Mouse (Mus musculus): ENCODE measurements at regions not wholly inside any gene's neighbourhood (a gene's known extent, or its start where the extent isn't known, plus 50 kb on each side); places are given as distances from the start of the nearest gene placed in this dataset.
"Not testable (repeated sequence)": the region's sequence is repeated elsewhere in the genome, so short reads cannot be mapped to it uniquely, and the experiment has no call there.

DNA sequence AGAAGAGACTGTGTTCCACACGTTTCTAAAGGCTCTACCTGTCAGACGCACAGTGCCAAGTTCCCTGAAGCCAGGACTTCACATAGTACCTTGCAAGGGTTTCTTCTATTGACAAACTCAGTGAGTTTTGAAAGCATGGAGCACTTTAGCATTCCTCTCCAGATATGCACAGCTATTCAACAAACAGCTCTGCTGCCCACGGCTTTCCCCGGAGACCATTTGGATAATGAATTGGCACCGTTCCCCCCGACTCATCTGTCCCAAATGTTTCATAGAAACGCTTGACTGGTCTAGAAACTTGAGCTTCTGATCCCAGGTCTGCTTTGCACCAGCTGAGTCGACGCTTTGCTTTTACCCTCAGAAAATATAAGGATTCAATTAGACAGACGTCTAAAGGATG is 162.2 kb upstream of the St6galnac5 start:
- no peak for DNase-seq

DNA sequence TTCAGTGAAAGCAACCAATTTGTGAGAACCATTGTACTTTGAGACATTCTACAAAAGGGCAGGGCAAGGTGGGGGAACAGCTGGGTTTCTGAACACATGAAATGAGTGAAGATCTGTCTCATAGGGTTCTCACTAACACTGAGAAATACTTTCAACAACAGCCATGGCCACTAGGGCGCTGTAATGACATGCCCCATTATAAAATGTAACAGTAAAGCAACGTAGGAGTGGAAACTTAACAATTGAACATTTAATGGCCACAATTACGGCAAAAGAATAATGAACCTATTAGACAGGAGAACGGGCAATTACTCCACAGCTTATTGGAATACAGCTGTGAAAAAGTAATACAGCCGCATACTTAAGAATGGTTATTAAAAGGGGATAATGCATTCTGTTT is 158.9 kb upstream of the St6galnac5 start:
- DNase-seq, result no peak

DNA sequence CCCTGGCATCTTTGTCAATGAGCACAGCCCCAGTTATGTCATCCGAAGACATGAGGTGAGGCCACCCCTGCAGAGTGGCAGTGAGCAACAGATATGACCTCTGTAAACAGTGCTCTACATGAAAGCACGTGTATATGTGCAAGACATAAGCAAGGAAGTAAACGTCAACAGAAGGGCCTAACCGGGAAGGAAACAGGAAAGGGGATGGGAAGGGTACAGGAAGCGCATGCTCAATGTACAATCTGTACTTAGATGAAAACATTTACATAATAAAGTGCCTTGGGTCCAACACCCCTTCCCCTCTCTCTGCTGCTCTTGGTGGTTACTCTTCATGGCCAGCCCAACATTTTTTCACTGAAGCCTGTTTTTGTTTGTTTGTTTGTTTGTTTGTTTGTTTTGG is 143.3 kb upstream of the St6galnac5 start:
- DNase-seq, result no peak

DNA sequence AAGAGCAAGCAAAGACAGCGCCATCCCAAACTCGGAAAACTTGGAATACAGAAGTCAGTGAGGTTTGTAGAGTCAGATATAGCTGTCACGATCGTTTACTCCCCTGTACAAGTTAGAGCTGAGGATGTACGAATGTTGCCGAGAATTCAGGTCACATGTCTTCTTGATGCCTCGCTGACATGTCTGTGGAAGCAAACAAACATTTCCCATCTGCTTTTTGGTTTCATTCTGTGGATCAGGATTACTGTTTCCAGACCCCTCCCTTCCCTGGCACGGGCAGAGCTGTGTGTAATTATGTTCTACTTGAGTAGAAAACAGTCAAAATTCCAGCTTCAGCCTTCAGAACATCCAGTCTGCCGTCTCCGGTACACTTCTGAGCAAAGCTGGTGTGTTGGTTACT is 139.9 kb upstream of the St6galnac5 start:
- no peak for DNase-seq

DNA sequence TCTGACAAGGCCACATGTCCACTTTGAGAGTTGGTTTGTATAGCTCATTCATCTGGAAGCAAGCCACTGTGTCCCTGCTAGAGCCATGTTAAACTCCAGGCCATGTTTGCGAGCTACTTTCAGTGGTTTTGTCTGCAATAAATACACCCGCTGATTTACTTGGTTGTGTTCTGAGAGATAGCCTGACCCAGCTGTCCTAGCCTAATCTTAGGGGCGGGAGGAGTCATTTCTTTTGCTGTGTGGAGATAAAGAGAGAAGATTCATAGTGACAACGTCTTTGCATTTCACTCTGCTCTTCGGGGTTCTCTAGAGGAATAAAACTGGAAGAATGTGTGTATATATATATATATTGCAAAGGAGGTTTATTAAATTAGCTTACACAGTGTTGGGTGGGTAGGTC is 137.1 kb upstream of the St6galnac5 start:
- DNase-seq, result no peak

DNA sequence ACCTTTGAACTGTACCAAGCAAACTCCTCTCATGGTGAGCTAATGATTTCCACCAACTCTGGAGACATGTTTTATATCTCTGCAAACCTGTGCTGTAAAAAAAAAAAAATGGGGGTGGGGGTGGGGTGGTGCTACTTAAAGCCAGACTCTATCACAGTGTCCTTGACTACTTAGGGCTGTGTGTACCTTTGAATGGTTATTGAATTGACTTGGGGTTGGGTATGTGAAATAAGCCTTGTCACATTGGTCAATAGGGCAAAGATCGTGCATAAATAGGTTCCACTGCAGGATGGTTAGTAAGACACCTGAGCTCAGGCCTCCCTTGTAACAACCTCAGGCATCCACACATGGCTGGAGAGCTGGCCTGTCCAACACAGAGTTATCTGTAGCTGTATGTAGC is 136.6 kb upstream of the St6galnac5 start:
- no peak for DNase-seq

DNA sequence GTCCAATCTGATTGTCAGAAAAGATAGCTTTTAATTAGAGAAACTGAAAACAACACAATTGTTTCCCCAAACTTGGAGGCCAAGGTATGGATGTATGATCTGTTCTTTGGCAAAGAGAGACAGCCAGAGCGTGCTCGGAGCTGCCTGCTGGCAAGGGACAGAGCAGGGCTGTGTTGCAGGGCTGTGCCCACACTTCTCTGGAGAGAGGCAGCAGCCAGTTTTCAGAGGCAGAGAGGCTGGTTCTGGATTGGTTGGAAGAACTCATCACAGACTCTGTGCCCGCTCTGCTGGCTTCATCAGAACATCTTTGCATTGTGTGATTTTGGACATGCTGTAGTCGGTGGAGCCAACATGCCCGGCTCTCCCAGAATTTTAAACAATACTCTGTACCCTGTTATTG is 123.5 kb upstream of the St6galnac5 start:
- no peak for DNase-seq

DNA sequence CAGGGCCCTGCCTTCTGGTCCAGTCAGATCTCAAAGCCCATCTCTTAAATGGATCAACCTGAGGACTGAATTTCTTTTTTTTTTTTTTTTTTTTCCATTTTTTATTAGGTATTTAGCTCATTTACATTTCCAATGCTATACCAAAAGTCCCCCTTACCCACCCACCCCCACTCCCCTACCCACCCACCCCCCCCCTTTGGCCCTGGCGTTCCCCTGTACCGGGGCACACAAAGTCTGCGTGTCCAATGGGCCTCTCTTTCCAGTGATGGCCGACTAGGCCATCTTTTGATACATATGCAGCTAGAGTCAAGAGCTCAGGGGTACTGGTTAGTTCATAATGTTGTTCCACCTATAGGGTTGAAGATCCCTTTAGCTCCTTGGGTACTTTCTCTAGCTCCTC is 108.5 kb upstream of the St6galnac5 start:
- not testable (repeated sequence) for DNase-seq

DNA sequence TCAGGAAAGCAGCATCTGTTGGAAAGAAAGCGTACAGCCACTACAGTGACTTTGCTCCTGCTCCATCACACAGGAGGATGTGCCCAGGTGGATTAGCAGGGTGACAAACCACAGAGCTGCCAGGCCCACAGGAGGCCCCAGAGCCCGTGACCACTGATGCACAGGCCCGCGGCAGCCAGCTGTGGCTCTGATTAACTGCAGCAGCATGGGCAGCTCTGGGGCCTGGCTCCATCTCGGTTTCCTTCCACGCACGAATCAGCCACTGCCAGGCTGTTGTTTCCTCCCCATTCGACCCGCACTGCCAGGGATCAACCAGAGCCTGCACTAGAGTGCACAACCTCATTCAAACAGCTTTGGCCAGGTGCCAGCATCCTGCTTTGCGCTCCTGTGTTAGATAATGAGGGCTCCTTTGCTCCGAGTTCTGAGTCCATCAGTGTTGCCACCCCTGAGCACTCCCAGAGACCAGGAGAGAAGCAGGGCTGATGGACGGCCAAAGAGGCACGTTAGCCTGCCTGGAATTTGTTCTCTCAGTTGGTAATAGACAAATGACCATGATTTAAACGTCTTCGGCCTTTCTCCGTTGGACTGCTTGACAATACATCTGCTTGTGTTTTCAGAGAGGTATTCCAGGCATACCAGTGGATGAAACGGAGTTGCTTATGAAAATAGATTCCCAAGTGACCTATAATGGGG is 103.2 kb upstream of the St6galnac5 start:
- DNase-seq, result peak; percentile 20

DNA sequence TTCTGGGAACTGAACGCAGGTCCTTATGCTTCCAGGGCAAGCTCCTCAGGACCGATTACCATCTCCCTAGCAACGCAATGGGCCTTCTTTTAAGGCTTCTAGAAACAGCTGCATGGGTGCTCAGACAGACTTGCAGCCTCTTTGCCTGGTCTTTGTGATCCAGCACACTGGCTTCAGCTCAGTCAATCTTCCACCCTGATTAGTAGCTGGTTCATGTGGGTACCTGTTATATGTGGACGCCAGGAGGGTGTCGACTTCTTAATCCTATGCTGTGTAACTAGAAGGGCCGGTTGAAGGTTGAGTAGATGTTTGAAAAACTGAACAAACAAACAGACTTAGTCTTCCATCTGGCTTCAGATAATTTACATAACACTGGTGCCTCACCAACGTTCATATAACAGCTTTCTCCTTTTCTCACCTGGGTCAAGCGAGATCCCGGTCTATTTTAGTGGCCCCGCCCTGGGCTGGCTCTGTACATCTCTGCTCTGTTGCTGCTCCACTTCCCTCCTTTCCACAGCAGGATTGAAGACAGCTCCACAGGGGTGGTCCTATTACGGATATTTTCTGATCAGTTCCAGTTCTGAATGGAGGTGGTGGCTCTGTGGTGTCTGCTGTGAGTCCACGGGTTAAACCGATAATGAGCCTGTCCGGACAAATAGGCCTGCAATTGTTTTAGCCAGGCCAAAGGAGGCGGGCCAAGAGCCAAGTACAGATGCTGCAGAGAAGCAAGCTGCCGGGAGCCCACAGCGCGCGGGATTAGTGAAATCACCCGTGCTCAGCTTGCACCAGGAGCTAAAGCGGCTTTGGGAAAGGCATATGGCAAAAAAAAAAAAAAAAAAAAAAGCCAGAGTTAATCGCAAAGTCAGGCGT is 102.4 kb upstream of the St6galnac5 start:
- peak; percentile 6 for DNase-seq

DNA sequence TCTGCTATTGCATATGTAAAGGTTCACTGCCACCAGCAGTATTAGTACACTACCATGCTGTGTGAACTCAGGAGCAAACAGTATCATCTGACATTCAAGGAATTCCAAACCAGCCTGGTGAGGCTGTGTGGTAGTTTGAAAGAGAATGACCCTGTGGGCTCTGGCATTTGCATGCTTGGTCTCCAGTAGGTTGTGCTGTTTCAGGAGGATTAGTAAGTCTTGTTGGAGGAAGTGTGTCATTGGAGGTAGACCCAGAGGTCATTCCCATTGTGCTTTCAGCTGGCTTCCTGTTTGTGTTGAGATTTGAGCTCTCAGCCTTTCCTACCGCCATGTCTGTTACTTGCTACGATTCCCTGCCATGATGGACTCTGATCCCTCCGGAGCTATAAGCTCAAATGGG is 98.3 kb upstream of the St6galnac5 start:
- no peak for DNase-seq

DNA sequence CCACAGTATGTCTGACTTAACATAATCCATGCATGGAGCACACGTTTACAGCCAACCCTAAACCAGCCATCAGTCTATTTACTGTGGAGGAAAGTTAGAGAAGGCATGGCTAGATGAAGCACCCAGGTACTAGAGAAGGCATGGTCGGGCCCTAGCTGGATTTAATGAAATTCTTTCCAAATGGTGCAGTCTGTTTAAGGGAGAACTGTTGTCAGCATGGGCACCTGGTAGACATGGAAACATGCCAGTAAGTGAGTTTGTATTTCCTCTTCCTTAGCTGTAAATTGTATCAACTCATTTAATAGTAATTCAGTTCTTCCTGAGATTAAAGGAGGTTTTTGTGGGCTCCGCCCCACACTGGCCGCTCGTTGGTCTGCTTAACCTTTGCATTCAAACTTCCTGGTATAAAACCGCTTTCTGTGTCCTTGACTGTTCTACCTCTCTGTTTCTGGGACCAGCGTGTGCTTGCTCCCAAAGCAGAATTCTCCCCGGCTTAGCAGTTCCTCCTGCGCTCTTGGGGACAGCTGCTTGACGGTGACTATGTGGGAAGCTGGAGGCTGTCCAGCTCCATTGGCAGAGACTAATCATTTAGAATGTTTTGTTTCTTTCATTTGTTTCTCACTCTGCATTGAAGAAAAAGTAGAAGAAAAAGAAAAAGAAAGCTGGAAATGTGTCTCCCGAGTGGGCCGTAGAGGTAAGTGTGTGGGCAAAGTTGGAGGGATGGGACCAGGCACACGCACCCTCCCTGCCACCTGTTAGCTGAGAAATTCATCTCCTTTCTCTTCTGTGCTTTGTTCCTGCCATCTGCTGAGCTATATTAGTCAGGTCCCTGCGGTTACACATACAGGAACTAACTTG is 96.0 kb upstream of the St6galnac5 start:
- DNase-seq, result no peak

DNA sequence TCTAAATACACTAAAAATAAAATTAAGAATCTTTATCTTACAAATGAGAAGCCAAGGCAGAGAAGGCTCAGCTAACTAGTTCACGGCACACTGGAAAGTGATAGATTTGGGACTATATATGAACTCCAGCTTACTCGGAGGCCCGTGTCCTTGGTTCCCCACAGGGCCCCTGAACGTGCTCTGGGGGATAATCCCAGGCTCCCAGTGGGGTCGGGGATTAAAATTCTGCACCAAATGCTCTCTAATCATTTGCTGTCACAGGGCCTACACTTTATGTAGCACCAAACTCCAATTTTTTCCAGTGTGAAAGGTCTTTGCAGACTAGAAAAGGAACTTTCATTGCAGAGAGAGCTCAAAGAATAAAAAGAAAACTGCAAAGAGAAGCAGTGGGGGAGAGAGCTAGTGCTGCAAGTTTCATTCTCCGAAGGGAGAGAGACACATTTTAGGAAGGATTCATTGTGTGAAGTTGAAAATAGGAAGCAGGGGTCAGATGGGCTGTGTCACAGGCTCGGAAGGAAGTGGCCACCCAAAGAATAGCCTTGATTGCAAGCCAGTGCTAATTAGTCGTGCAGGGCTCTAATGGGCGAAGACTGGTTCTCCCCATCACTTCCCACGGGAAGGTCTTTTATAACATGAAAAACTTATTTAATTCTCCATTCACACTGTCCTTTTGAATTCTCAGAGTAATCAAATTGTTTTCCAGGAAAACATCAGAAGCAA is 90.3 kb upstream of the St6galnac5 start:
- no peak for DNase-seq

DNA sequence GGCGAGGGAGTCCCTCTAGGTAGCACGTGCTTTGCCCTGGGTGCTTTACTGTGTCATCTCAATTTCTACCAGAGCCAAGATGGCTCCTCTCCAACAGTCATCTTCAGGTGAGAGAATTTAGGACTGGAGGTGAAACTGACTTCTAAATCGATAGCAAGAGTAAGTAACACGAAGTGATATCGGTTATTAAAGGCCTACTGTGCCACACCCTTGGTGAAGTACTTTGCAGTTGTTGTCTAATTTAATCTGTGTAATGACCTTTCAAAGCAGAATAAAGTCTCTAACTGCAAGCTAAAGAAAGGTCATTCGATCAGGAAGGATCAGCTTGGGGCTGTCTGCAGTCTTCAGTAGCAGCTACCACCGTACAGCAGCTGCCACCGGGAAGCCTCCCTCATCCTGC is 89.5 kb upstream of the St6galnac5 start:
- DNase-seq, result no peak

DNA sequence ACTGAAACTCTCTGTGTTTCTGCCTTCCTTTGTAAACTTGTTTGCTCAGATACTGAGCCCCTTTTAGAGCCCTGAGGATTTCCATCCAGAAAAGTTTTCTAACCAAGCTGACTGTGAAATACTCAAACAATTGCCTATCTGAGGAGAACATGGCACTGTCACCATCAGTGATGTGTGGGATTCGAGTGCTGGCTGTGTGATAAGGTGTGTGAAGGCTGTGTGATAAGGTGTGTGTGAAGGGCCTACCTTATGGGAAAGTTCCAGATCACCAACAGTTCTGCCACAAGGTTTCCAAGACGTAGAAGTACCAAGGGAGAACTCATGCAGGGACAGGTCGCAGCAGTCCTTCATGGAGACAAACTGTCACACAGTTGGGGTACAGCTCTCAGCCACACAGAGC is 89.1 kb upstream of the St6galnac5 start:
- DNase-seq, result no peak

DNA sequence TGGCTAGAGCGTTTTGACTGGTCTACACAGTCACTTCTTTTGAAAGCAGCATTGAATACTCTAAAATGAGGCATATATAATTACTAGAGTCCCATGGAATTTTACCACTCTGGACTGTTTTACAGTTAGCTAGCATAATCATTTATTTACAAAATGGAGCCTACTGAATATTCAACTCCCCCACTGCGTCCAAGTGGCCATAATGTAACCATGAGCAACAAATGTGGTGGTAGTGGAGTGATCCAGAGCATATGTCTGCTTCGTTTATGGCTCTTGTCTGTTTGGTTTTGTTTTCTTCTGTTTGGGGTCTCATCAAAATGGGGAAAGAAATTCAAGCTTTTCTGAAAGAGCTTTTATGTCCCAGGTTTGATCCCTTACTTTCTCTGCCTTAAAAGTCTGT is 83.8 kb upstream of the St6galnac5 start:
- DNase-seq, result no peak

DNA sequence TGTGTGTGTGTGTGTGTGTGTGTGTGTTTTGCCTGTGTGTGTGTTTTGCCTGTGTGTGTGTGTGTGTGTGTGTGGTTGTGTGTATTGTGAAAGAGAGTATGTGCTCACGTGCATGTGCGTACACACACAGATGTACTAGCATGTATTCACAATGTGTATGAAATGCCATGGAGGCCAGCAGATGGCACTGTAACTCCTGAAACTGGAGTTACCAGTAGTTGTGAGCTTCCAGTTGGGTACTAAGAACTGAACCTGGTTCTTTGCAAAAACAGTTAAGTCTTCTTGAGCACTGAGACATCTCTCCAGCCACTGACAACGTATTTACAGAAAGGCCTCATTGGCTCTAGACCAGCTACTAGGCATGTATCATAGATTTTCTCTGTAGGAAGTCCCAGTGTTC is 71.1 kb upstream of the St6galnac5 start:
- no peak for DNase-seq

DNA sequence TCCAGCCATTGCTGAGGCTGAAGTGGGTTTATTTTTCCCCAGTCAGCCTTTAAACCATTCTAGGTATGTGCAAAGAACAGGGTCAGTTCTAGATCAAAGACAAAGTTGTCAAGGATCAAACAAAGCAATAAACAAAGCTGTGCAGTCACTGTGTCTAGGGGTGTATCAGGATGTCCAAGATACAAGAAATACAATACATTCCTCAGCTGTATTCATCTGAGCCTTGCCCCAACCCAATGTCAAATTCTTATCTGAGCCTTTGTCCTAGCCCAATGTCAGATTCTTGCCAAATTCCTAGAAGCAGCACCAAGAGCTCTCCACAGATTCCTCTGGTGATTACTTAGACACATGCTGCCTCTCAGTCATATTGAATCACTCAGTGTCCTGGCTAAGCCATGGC is 69.5 kb upstream of the St6galnac5 start:
- no peak for DNase-seq

DNA sequence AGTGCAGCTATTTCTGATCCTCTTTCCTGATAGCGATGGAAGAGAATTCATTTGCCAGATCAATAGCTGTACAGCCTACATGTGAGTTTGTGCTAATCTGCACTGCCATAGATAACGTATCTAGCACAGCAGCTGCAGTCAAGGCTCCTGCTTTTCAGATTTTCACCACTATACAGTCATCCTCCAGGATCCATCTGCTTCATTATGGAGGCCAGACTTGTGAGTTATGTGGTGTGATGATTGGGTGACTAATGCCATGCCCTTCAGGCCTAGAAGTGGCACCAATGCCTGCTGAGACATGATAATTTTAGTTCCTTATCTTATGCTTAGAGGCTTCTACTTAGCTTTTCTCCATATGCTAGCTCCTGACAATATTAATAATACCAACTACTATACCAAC is 63.3 kb upstream of the St6galnac5 start:
- DNase-seq, result no peak

DNA sequence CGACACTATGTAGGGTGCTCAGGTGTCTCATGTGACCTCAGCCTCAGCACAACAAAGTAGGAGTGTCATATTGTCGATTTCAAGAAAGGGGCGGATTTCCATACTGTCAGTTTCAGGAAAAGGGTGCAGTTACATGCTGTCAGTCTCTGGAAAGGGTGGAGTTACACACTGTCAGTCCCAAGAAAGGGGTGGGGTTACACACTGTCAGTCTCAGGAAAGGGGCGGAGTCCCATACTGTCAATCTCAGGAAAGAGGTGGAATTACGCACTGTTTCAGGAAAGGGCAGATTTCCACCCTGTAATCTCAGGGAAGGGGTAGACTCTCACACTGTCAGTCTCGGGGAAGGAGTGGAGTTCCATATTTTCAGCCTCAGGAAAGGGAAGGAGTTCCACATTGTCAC is 51.9 kb upstream of the St6galnac5 start:
- DNase-seq, result no peak
